ENCODE assay signal across 38 mouse cellular contexts in the genomic region with DNA sequence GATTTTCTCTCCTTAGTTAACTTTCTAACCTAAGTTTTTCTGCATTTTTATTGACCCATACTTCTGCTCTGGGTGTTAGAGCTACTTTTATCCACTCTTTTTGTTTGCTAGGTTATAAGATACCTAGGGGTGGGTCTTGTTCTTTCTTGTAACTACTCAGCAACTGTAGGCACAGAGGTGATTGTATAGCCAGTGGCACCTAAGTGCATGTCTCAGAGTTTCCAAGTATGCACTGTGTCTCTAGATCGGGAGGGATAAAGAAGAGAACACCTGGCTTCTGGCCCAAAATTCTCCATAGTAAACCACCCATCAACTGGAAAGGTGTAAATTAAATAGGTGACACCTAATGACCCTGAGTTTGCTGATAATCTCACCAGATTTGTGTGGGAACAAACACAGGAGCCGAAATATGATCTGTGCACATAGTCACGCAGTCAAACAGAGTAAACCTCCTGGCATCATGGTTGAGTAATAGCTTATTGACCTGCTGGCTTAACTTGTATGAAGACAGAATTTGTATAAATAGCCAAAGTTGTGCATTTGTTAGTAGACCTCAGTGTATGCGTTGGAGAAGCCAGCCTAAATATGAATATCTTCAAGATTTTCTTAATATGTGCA. TPM values are rescaled to one million over a fixed set of nuclear protein-coding genes. Genes with fewer than 3 reads are reported as not detected.
"Had no signal": no experiment of that assay in that cellular context is flagged by ENCODE, and none has a peak within 500 bp of the region (broad histone marks: within the 10 kb centered on the region; RNA-seq: fewer than 3 reads in every experiment).

A gene (plus strand): TSS at position 568 of the 618 bp plus-strand sequence.

- H3K9me3 ChIP-seq: embryonic facial prominence, embryonic 12.5 days; embryonic facial prominence, embryonic 13.5 days; embryonic facial prominence, embryonic 15.5 days; forebrain, embryonic 10.5 days; forebrain, embryonic 12.5 days; forebrain, embryonic 13.5 days; forebrain, embryonic 15.5 days had no signal

- H3K9ac ChIP-seq: embryonic facial prominence, embryonic 12.5 days; embryonic facial prominence, embryonic 13.5 days; embryonic facial prominence, embryonic 15.5 days; forebrain, embryonic 12.5 days; forebrain, embryonic 13.5 days; forebrain, embryonic 15.5 days; forebrain, postnatal 0 days had no signal

- ATAC-seq: forebrain, embryonic 13.5 days; forebrain, embryonic 14.5 days; forebrain, embryonic 15.5 days; forebrain, embryonic 16.5 days; forebrain, postnatal 0 days had no signal

- DNase-seq: cerebellum, adult 2 months; cerebellum, adult 8-10 months; cerebellum, adult 9-10 months; cerebellum, adult 9-11 months; cerebellum, postnatal 10 days; cerebellum, postnatal 14 days; cerebellum, postnatal 25 days; cerebellum, postnatal 36 days; embryo, embryonic 11 days; forebrain, postnatal 0 days; gastrocnemius, postnatal 10 days; gastrocnemius, postnatal 14 days; gastrocnemius, postnatal 25 days; gastrocnemius, postnatal 36 days; heart, adult 11 months; heart, adult 18-20 months; heart, adult 2 months had no signal

- H3K36me3 ChIP-seq: embryonic facial prominence, embryonic 12.5 days; embryonic facial prominence, embryonic 13.5 days; embryonic facial prominence, embryonic 15.5 days; forebrain, embryonic 10.5 days; forebrain, embryonic 12.5 days; forebrain, embryonic 15.5 days had no signal

- H3K4me3 ChIP-seq: embryonic facial prominence, embryonic 12.5 days; embryonic facial prominence, embryonic 13.5 days; embryonic facial prominence, embryonic 15.5 days; erythroblast, embryonic 14.5 days; forebrain, embryonic 10.5 days; forebrain, embryonic 12.5 days; forebrain, embryonic 13.5 days; forebrain, embryonic 15.5 days; heart, adult 2 months had no signal

- H3K27me3 ChIP-seq: embryonic facial prominence, embryonic 12.5 days; embryonic facial prominence, embryonic 13.5 days; embryonic facial prominence, embryonic 15.5 days; forebrain, embryonic 12.5 days; forebrain, embryonic 13.5 days; forebrain, embryonic 15.5 days had no signal

- H3K27ac ChIP-seq: embryonic facial prominence, embryonic 12.5 days; embryonic facial prominence, embryonic 13.5 days; embryonic facial prominence, embryonic 15.5 days; forebrain, embryonic 10.5 days; forebrain, embryonic 12.5 days; forebrain, embryonic 13.5 days; forebrain, embryonic 15.5 days; heart, adult 2 months had no signal

- H3K4me1 ChIP-seq: embryonic facial prominence, embryonic 12.5 days; embryonic facial prominence, embryonic 13.5 days; embryonic facial prominence, embryonic 15.5 days; forebrain, embryonic 10.5 days; forebrain, embryonic 12.5 days; forebrain, embryonic 13.5 days; forebrain, embryonic 15.5 days had no signal

- H3K4me2 ChIP-seq: embryonic facial prominence, embryonic 12.5 days; embryonic facial prominence, embryonic 13.5 days; embryonic facial prominence, embryonic 15.5 days; forebrain, embryonic 12.5 days; forebrain, embryonic 13.5 days; forebrain, embryonic 15.5 days had no signal

RNA-seq across cellular contexts. Expression of the gene that starts here (rescaled TPM):
- total RNA-seq: common myeloid progenitor, adult 5-6 weeks; forebrain, postnatal 0 days; gastrocnemius, adult 18-20 months; gastrocnemius, adult 8-10 months; gastrocnemius, postnatal 10 days; gastrocnemius, postnatal 14 days; gastrocnemius, postnatal 25 days; gastrocnemius, postnatal 36 days; gastrocnemius, postnatal 4 days; granulocyte monocyte progenitor cell, adult 5-6 weeks; heart, adult 18-20 months; heart, adult 2 months; heart, adult 8-10 months had no signal
- polyA plus RNA-seq: cerebellum, adult 2 months; cortical plate, adult 2 months; embryonic facial prominence, embryonic 11.5 days; embryonic facial prominence, embryonic 12.5 days; embryonic facial prominence, embryonic 13.5 days; erythroblast, embryonic 14.5 days; forebrain, embryonic 11.5 days; forebrain, embryonic 12.5 days; forebrain, embryonic 13.5 days; forebrain, embryonic 14.5 days; forebrain, embryonic 15.5 days; forebrain, embryonic 16.5 days; forebrain, postnatal 0 days; frontal cortex, adult 2 months; gonadal fat pad, adult 2 months; heart, adult 2 months had no signal
